Mouse (Mus musculus): ENCODE results near the gene Rnf10. TPM values are rescaled to one million over a fixed set of nuclear protein-coding genes. Genes with fewer than 3 reads are reported as not detected.

The Rnf10 gene
- polyA plus RNA-seq, 1 experiment from 2014 or later = 72.2 TPM

DNA sequence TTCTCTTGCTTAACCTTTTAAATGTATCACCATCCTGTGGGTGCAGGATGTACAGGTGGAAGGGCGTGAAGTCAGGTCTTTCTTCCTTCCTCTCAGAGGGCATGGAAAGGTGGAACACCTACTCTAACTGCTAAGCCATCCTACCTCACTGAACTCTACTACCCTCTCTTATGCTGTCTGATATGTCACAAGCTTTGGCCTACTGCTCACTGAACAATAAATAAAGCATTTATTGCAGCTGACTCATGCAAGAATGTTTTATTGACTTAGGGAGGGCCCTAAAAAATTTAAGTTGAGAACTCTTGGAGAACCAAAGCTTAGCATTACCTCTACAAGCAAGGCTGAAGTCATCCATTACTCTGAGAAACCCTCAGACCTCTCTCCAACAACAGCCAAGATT is 2.7 kb downstream of the Rnf10 start:
- H3K4me3 ChIP-seq (ENCODE audit: low read depth, low read length) = peak overlapping the region; percentile 98
- no peaks in the 10 kb centered on the region for H3K9me3 ChIP-seq (ENCODE audit: control insufficient read depth, low read length)
- H3K9ac ChIP-seq (ENCODE audit: low read depth, low read length) = no peak overlapping the region
- peaks cover 62% of the 10 kb centered on the region for H3K4me1 ChIP-seq (replicated peaks; ENCODE audit: control insufficient read depth, insufficient read depth, low read length)
- DNase-seq (ENCODE audit: low spot score) (no peak), ATAC-seq (replicated peaks; ENCODE audit: low FRiP score) (no peak)
- no peaks in the 10 kb centered on the region for H3K27me3 ChIP-seq (replicated peaks; ENCODE audit: control insufficient read depth, insufficient read depth, low read length)
- H3K36me3 ChIP-seq (ENCODE audit: control insufficient read depth, insufficient read depth, low read length) = peaks cover 7% of the 10 kb centered on the region; the same call in 1 of the 2 replicates
- no peak overlapping the region for H3K27ac ChIP-seq (ENCODE audit: low read depth, low read length)
- H3K4me2 ChIP-seq = peak overlapping the region; percentile 88
- WGBS = 84% methylated on average over 1 of the region's 1 CpGs

DNA sequence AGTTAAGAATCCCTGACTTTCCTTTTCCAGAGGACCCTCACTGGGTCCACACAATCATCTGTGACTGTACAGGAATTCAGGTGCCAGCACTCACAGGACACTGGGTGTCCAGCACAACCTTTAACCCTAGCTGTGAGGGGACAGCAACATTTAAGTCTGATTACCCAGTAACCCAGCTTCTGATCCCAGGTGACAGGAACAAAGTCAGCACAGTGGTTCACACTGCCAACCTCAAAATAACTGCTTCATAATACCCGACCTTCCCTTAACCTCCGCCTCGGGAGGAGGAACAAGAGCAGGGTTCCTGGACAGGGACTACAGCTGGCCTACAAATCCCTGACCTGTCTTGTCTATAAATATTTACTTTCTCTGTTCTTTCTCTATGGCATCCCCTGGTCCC is 4.4 kb downstream of the Rnf10 start:
- no peak for DNase-seq (ENCODE audit: low spot score)
- peaks cover 62% of the 10 kb centered on the region for H3K4me1 ChIP-seq (replicated peaks; ENCODE audit: control insufficient read depth, insufficient read depth, low read length)
- no peaks in the 10 kb centered on the region for H3K9me3 ChIP-seq (ENCODE audit: control insufficient read depth, low read length)
- H3K9ac ChIP-seq (ENCODE audit: low read depth, low read length) = peak overlapping the region; percentile 30
- H3K4me3 ChIP-seq (ENCODE audit: low read depth, low read length) = peak overlapping the region; percentile 29; the same call in 1 of the 2 replicates
- ATAC-seq (replicated peaks; ENCODE audit: low FRiP score) = no peak
- WGBS = 49% methylated on average over 3 of the region's 3 CpGs
- peaks cover 7% of the 10 kb centered on the region; the same call in 1 of the 2 replicates for H3K36me3 ChIP-seq (ENCODE audit: control insufficient read depth, insufficient read depth, low read length)
- H3K27ac ChIP-seq (ENCODE audit: low read depth, low read length) = peak overlapping the region; percentile 97
- H3K27me3 ChIP-seq (replicated peaks; ENCODE audit: control insufficient read depth, insufficient read depth, low read length) = no peaks in the 10 kb centered on the region
- peak overlapping the region; percentile 61 for H3K4me2 ChIP-seq

DNA sequence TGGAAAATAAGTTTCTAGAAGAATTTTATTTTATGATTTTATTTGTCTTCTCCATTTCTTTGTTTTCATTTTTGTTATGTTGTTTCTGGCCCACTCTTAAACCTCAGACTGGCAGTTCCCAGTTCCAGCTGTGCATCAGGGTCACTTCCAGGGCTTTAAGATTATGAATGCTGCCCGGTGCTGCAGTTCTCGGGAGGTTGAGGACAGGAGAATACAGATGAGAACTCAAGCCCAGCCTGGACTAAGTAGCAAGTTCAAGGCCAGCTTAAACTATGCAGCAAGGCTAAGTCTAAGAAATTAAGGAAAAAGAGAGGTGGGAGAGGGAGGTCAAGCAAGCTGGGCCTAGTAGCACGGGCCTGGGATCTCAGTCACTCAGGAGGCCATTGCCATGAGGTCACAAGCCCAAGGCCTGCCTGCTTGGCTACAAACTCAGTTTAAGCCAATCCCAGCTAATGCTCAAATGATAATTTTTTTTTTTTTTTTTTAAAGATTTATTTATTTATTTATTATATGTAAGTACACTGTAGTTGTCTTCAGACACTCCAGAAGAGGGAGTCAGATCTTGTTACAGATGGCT is 5.1 kb downstream of the Rnf10 start:
- H3K4me2 ChIP-seq = peak overlapping the region; percentile 61
- ATAC-seq (replicated peaks; ENCODE audit: low FRiP score) = no peak; the same call in 1 of the 2 replicates

DNA sequence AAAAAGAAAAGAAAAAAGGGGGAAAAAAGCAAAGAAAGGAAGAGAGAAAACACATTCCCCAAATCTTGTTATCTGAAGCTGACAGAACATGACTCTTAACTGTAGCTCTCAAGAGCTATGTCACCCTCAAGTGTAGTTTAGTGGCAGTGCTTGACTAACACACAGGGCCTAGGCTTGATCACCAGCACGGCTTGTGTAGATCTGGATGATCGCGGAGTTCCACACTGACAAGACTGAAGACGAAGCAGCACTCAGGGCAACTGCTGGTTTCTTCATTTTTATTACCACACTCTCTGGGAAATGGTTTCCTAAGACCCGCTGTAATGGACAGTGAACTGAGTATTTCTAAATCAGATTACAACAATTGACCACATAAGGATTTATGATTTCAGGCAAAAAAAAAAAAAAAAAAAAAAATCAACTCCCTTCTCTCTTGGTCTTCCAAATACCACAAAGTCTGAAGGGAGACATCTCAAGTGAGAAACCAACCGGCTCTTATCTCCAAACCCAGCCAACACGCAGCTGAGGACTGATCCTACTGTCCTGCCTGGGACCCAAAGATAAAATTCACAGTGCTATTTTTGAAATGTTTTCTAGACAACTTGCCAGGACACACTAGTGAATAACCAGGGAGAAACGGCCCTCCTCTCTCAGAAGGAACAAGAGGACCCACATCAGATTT is 5.8 kb downstream of the Rnf10 start:
- Histone ChIP-seq H3K4me1 (replicated peaks; ENCODE audit: control insufficient read depth, insufficient read depth, low read length) (peaks cover 64% of the 10 kb centered on the region), H3K9ac (ENCODE audit: low read depth, low read length) (peak overlapping the region; percentile 39; the same call in 1 of the 2 replicates)

More for the DNA sequence above, 5.1 kb downstream of the Rnf10 start:
- H3K9ac ChIP-seq (ENCODE audit: low read depth, low read length) = peak overlapping the region; percentile 60; the same call in 1 of the 2 replicates
- 46% methylated on average over 3 of the region's 3 CpGs for WGBS
- no peaks in the 10 kb centered on the region for H3K27me3 ChIP-seq (replicated peaks; ENCODE audit: control insufficient read depth, insufficient read depth, low read length)
- H3K9me3 ChIP-seq (ENCODE audit: control insufficient read depth, low read length) = no peaks in the 10 kb centered on the region
- peak overlapping the region; percentile 97 for H3K27ac ChIP-seq (ENCODE audit: low read depth, low read length)
- peak overlapping the region; percentile 33 for H3K4me3 ChIP-seq (ENCODE audit: low read depth, low read length)
- peaks cover 64% of the 10 kb centered on the region for H3K4me1 ChIP-seq (replicated peaks; ENCODE audit: control insufficient read depth, insufficient read depth, low read length)
- peaks cover 11% of the 10 kb centered on the region for H3K36me3 ChIP-seq (ENCODE audit: control insufficient read depth, insufficient read depth, low read length)
- no peak for DNase-seq (ENCODE audit: low spot score)

DNA sequence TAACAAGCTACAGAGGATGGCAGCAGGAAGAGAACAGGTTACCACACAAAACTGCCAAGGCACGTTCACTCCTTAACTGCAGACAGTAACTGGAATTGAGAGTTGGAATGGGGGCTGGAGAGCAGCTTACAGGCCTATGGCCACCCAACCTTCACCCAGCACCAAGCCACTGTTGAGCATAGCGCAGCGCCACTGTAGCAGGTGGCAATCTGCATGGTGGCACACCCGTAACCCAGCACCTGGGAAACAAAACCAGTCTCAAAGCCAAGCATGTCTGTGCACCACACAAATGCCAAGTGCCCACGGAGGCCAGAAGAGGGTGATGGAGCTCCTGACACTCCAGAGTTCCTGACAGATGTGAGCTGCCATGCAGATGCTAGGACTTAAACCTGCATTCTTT is 6.4 kb downstream of the Rnf10 start:
- Histone ChIP-seq H3K27ac (ENCODE audit: low read depth, low read length) (peak overlapping the region; percentile 77), H3K4me3 (ENCODE audit: low read depth, low read length) (peak overlapping the region; percentile 28; the same call in 1 of the 2 replicates)

More for the DNA sequence above, 5.8 kb downstream of the Rnf10 start:
- DNase-seq (ENCODE audit: low spot score) (no peak), ATAC-seq (replicated peaks; ENCODE audit: low FRiP score) (peak; percentile 89)
- H3K4me2 ChIP-seq = peak overlapping the region; percentile 61
- H3K9me3 ChIP-seq (ENCODE audit: control insufficient read depth, low read length) = no peaks in the 10 kb centered on the region
- peaks cover 13% of the 10 kb centered on the region for H3K36me3 ChIP-seq (ENCODE audit: control insufficient read depth, insufficient read depth, low read length)
- H3K4me3 ChIP-seq (ENCODE audit: low read depth, low read length) = peak overlapping the region; percentile 28
- H3K27ac ChIP-seq (ENCODE audit: low read depth, low read length) = peak overlapping the region; percentile 97
- 35% methylated on average over 8 of the region's 8 CpGs for WGBS
- H3K27me3 ChIP-seq (replicated peaks; ENCODE audit: control insufficient read depth, insufficient read depth, low read length) = no peaks in the 10 kb centered on the region

DNA sequence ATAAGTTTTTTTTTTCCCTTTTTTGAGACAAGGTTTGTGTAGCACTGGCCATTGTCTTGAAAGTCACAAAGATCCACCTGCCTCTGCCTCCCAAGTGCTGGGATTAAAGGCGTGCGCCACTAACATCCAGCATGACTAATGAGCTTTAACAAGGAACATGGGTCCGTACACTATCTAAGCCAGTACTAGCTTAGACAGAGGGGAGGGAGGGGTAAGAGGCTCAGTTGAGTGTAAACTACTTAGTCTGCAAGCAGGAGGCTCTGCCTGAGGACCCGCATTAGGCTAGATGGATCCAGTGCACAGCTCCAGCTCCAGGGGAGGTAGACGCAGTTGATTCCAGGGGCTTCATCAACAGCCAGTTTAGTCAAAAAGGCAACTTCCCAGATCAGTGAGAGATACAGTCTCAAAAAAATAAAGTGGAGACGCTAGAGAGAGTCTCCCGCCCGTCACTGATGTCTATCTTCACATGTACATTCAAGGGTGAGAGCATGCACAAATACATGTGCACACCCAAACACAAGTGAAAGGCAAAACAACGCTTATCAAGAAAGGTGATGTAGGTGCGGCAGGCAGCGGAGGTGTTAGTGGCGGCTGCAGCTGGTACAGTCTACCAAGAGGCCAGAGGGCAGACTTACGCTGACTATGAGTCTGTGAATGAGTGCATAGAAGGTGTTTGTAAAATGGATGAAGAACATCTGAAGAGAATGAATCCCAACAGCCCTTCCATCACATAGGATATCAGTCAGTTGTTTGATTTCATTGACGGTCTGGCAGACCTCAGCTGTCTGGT is 10.0 kb downstream of the Rnf10 start:
- no peak overlapping the region for H3K4me3 ChIP-seq (ENCODE audit: low read depth, low read length)

More for the DNA sequence above, 6.4 kb downstream of the Rnf10 start:
- DNase-seq (ENCODE audit: low spot score) (no peak), ATAC-seq (replicated peaks; ENCODE audit: low FRiP score) (0 out of 2 replicates have a peak, but pooled peaks have one; percentile 23)
- Histone ChIP-seq H3K9ac (ENCODE audit: low read depth, low read length) (peak overlapping the region; percentile 39), H3K4me2 (peak overlapping the region; percentile 61), H3K36me3 (ENCODE audit: control insufficient read depth, insufficient read depth, low read length) (peaks cover 13% of the 10 kb centered on the region), H3K27me3 (replicated peaks; ENCODE audit: control insufficient read depth, insufficient read depth, low read length) (no peaks in the 10 kb centered on the region), H3K4me1 (replicated peaks; ENCODE audit: control insufficient read depth, insufficient read depth, low read length) (peaks cover 61% of the 10 kb centered on the region), H3K9me3 (ENCODE audit: control insufficient read depth, low read length) (no peaks in the 10 kb centered on the region)
- WGBS = 81% methylated on average over 5 of the region's 5 CpGs

DNA sequence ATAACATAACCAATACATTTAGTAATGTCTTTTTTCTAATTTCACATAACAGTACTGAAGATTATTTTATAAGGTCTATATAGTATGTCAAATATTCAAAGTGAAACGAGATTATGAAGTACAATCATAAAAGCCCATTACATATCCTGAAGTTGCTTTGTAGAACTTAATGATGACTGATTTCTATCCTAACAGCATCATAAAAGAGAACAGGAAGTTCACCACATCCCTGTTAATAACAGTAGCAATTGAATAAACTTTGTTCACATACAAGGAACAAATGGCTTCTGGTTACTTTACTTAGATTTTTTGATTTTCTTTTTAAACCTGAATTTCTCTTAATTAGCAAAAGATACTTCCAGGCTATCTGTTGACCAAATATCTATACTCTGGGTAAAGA is 10.8 kb downstream of the Rnf10 start:
- Histone ChIP-seq H3K9ac (ENCODE audit: low read depth, low read length) (no peak overlapping the region), H3K27me3 (replicated peaks; ENCODE audit: control insufficient read depth, insufficient read depth, low read length) (no peaks in the 10 kb centered on the region), H3K4me1 (replicated peaks; ENCODE audit: control insufficient read depth, insufficient read depth, low read length) (peaks cover 34% of the 10 kb centered on the region), H3K36me3 (ENCODE audit: control insufficient read depth, insufficient read depth, low read length) (peaks cover 35% of the 10 kb centered on the region), H3K9me3 (ENCODE audit: control insufficient read depth, low read length) (no peaks in the 10 kb centered on the region), H3K27ac (ENCODE audit: low read depth, low read length) (no peak overlapping the region), H3K4me2 (no peak overlapping the region), H3K4me3 (ENCODE audit: low read depth, low read length) (no peak overlapping the region)
- 77% methylated on average over 1 of the region's 1 CpGs for WGBS
- DNase-seq (ENCODE audit: low spot score) = no peak
- no peak for ATAC-seq (replicated peaks; ENCODE audit: low FRiP score)

More for the DNA sequence above, 10.0 kb downstream of the Rnf10 start:
- ATAC-seq (replicated peaks; ENCODE audit: low FRiP score) (no peak), DNase-seq (ENCODE audit: low spot score) (no peak)
- WGBS = 83% methylated on average over 14 of the region's 14 CpGs
- Histone ChIP-seq H3K4me2 (no peak overlapping the region), H3K4me1 (replicated peaks; ENCODE audit: control insufficient read depth, insufficient read depth, low read length) (peaks cover 38% of the 10 kb centered on the region), H3K36me3 (ENCODE audit: control insufficient read depth, insufficient read depth, low read length) (peaks cover 28% of the 10 kb centered on the region), H3K9ac (ENCODE audit: low read depth, low read length) (0 out of 2 replicates have a peak overlapping the region, but pooled peaks have one; percentile 12), H3K27ac (ENCODE audit: low read depth, low read length) (no peak overlapping the region), H3K27me3 (replicated peaks; ENCODE audit: control insufficient read depth, insufficient read depth, low read length) (no peaks in the 10 kb centered on the region), H3K9me3 (ENCODE audit: control insufficient read depth, low read length) (no peaks in the 10 kb centered on the region)

DNA sequence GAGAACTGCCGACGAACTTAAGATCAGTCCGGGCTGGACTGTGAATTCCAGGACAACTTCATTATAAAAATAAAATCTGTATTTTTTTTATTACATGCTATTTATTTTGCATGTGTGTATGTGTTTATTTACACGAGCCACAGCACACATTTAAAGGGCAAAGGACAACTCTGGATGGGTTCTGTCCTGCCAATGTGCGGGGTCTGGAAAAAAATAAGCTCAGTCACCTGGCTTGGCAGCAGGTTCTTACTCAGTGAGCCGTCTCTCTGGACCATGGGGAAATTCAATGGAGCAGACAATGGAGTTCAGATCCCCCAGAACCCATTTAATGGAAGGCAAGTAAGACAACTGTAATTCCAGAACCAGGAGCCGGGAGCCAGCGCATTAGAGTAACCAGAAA is 11.6 kb downstream of the Rnf10 start:
- Histone ChIP-seq H3K36me3 (ENCODE audit: control insufficient read depth, insufficient read depth, low read length) (peaks cover 42% of the 10 kb centered on the region), H3K9ac (ENCODE audit: low read depth, low read length) (no peak overlapping the region), H3K4me3 (ENCODE audit: low read depth, low read length) (no peak overlapping the region), H3K27ac (ENCODE audit: low read depth, low read length) (no peak overlapping the region), H3K27me3 (replicated peaks; ENCODE audit: control insufficient read depth, insufficient read depth, low read length) (no peaks in the 10 kb centered on the region), H3K9me3 (ENCODE audit: control insufficient read depth, low read length) (no peaks in the 10 kb centered on the region), H3K4me1 (replicated peaks; ENCODE audit: control insufficient read depth, insufficient read depth, low read length) (peaks cover 27% of the 10 kb centered on the region), H3K4me2 (no peak overlapping the region)
- DNase-seq (ENCODE audit: low spot score) (no peak), ATAC-seq (replicated peaks; ENCODE audit: low FRiP score) (no peak)
- 91% methylated on average over 8 of the region's 8 CpGs for WGBS

All from liver, embryonic 11.5 days (tissue).